Mouse (Mus musculus): Measurements from ENCODE around the gene Wfs1. TPM values are rescaled to one million over a fixed set of nuclear protein-coding genes. Genes with fewer than 3 reads are reported as not detected.
"Not testable (repeated sequence)": the region's sequence is repeated elsewhere in the genome, so short reads cannot be mapped to it uniquely, and the experiment has no call there.

Wfs1 gene
- polyA plus RNA-seq, 1 experiment from 2014 or later: 1.6 TPM

DNA sequence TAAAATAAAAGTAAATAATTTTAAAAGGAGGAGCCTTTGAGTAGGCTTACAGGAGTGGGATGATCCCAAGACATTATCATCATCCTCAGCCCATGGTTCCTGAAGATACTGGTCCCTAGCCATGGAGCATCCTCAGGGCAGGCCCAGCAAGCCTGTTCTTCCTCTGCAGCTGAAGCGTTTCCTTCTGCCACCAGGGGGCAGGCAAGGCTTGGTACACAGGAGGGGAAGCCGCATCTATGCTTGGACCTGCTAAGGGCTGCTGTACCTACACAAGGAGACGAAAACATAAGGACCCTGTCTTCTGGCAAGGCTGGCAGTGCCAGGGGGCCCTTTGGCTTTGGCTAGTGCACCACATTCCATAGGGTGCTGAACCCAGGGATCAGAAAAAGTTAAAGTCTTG lies 40.2 kb downstream of the Wfs1 start:
- no peak overlapping the region for H3K4me3 ChIP-seq (replicated peaks)
- no peaks in the 10 kb centered on the region for H3K27me3 ChIP-seq
- no peak overlapping the region for H3K9ac ChIP-seq
- no peak for ATAC-seq (ENCODE audit: insufficient read depth)
- no peaks in the 10 kb centered on the region for H3K4me1 ChIP-seq (replicated peaks)
- WGBS (ENCODE audit: insufficient replicate concordance): 8% methylated on average over 3 of the region's 3 CpGs
- no peak overlapping the region for H3K4me2 ChIP-seq
- no peaks in the 10 kb centered on the region for H3K36me3 ChIP-seq (replicated peaks)
- H3K27ac ChIP-seq (replicated peaks): no peak overlapping the region
- H3K9me3 ChIP-seq (replicated peaks): no peaks in the 10 kb centered on the region

DNA sequence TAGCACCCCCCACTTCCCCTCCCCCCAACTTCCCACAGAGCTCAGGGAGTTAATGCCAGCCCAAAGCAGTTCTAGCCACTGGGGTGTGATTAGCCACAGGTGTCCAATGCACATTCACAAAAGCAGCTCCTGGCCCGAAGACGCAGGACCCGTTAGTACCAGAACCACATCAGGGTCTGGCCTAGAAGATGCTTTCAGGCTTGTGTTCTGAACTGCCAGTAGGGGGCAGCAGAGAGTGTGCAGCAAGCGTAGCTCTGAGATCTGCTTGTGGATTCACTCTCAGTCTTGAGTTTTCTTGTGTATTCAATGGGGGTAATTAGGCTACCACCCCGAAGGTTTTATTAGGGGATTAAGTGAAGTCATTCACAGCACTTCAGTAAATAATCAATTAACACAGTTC lies 42.6 kb downstream of the Wfs1 start:
- WGBS (ENCODE audit: insufficient replicate concordance): 8% methylated on average over 5 of the region's 5 CpGs
- Histone ChIP-seq H3K27me3 (no peaks in the 10 kb centered on the region), H3K36me3 (replicated peaks) (no peaks in the 10 kb centered on the region), H3K4me3 (replicated peaks) (no peak overlapping the region), H3K27ac (replicated peaks) (no peak overlapping the region), H3K9me3 (replicated peaks) (no peaks in the 10 kb centered on the region), H3K4me1 (replicated peaks) (no peaks in the 10 kb centered on the region), H3K9ac (no peak overlapping the region), H3K4me2 (no peak overlapping the region)
- ATAC-seq (ENCODE audit: insufficient read depth): no peak

DNA sequence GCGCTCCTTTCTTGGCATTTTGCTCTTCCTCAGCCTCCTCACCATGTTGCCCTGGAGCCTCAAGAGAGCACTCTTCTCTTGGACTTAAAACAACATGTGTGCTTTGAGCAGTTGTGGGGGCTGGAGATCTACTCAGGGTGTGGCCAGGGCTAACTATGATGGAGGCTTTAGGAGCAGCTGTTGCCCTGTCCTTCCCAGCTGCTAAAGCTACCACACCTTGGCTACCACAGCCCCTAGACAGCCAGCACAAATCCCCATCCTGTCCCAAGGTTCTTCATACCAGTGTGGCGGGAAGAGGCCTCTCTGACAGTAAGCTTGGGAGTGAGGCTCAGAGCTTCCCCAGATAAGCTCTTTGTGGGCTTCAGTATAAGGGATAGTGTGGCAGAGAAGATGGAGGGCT lies 43.3 kb downstream of the Wfs1 start:
- Histone ChIP-seq H3K9ac (no peak overlapping the region), H3K27me3 (no peaks in the 10 kb centered on the region), H3K4me3 (replicated peaks) (no peak overlapping the region), H3K36me3 (replicated peaks) (no peaks in the 10 kb centered on the region), H3K9me3 (replicated peaks) (no peaks in the 10 kb centered on the region), H3K27ac (replicated peaks) (no peak overlapping the region), H3K4me1 (replicated peaks) (no peaks in the 10 kb centered on the region), H3K4me2 (no peak overlapping the region)
- ATAC-seq (ENCODE audit: insufficient read depth): no peak
- WGBS (ENCODE audit: insufficient replicate concordance): 47% methylated on average over 2 of the region's 2 CpGs

DNA sequence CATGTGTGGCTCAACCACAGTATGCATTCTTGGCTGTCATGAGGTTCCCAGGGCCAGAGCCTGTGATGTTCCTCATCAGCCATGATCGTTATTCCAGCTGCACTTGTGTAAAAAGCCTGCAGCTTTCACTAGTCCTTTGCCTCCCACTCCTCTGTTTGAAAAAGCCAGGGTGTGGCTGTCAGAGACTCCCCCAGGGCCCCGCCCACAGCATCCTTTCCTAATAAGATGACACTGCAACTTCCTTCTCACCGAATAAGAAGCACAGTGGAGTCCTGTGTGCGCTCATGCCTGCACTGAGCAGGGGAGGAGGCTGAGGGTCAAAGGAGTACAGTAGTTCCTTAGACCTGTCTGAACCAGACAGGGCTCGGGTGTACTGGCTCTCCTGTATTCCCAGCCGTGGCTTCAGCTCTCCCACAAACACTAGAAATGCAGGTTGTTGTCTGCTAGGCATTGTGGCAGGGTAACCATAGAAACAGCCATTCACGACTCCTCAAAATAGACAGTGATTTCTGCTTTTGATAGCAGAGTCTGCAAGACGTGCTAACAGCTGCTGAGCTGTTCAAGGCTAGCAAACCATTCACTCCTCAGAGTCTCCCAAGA lies 43.8 kb downstream of the Wfs1 start:
- Histone ChIP-seq H3K27ac (replicated peaks) (no peak overlapping the region), H3K36me3 (replicated peaks) (no peaks in the 10 kb centered on the region), H3K9me3 (replicated peaks) (no peaks in the 10 kb centered on the region), H3K4me3 (replicated peaks) (no peak overlapping the region), H3K4me1 (replicated peaks) (no peaks in the 10 kb centered on the region), H3K9ac (no peak overlapping the region), H3K27me3 (no peaks in the 10 kb centered on the region), H3K4me2 (no peak overlapping the region)
- ATAC-seq (ENCODE audit: insufficient read depth): no peak
- WGBS (ENCODE audit: insufficient replicate concordance): 27% methylated on average over 8 of the region's 8 CpGs

DNA sequence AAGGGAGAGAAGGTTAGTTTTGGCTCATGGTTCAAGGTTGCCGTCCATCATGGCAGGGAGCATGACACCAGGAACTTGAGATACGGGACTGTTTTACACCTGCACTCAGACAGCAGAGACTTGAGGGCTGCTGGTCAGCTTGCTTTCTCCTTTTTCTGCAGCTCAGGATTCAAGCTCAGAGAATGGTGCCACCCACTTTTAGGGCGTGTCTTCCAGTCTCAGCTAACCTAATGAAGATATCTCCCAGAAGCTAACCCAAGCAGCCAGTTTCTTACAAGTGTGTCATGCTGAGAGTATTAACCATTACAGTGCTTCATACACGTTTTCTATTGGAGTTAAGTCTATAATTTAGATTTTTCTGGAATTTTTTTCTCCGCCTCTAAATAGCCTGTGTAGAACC lies 44.5 kb downstream of the Wfs1 start:
- WGBS (ENCODE audit: insufficient replicate concordance): 43% methylated on average over 5 of the region's 5 CpGs

DNA sequence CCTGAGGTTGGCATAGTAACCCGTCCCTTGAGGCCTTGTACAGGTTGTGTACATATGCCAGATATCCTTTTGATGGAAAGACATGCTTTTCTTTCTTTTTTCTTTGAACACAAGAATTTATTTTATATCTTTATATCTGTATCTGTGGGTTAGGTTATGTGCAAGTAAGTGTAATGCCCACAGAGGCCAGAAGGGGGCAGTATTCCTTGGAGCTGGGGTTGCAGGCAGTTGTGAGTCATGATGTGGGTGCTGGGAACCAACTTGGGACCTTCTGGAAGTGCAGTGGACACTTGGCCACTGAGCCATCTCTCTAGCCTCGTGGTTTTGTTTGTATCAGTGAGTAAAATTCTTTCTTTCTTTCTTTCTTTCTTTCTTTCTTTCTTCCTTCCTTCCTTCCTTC lies 46.6 kb downstream of the Wfs1 start:
- H3K4me1 ChIP-seq (replicated peaks): no peaks in the 10 kb centered on the region
- no peaks in the 10 kb centered on the region for H3K27me3 ChIP-seq
- 53% methylated on average over 2 of the region's 2 CpGs for WGBS (ENCODE audit: insufficient replicate concordance)
- no peak overlapping the region for H3K4me2 ChIP-seq
- H3K9me3 ChIP-seq (replicated peaks): no peaks in the 10 kb centered on the region
- H3K36me3 ChIP-seq (replicated peaks): no peaks in the 10 kb centered on the region
- H3K27ac ChIP-seq (replicated peaks): no peak overlapping the region
- no peak overlapping the region for H3K4me3 ChIP-seq (replicated peaks)
- no peak overlapping the region for H3K9ac ChIP-seq
- no peak for ATAC-seq (ENCODE audit: insufficient read depth)

More for the DNA sequence above, 44.5 kb downstream of the Wfs1 start:
- H3K9ac ChIP-seq: no peak overlapping the region
- no peaks in the 10 kb centered on the region for H3K4me1 ChIP-seq (replicated peaks)
- H3K4me2 ChIP-seq: no peak overlapping the region
- no peaks in the 10 kb centered on the region for H3K36me3 ChIP-seq (replicated peaks)
- H3K27ac ChIP-seq (replicated peaks): no peak overlapping the region
- H3K27me3 ChIP-seq: no peaks in the 10 kb centered on the region
- ATAC-seq (ENCODE audit: insufficient read depth): no peak
- H3K9me3 ChIP-seq (replicated peaks): no peaks in the 10 kb centered on the region
- no peak overlapping the region for H3K4me3 ChIP-seq (replicated peaks)

DNA sequence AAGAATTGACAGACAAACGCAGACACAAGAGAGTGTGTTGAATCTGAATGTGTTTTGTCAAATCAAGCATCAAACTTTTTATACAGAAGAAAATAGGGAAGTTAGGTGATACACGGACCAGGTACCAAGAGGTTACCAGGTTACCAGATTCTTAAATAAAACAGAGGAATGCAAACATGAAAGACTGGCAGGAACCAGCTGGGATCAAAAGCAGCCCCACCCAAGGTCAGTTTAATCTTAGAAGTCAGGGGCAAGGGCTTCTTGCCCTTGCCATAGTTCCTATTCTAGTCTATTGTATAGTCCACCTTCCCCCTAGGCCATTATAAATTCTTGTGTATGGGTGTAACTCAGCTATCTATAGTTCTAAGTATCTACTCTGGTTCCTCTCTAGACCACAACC lies 50.0 kb downstream of the Wfs1 start:
- not testable (repeated sequence) for H3K4me2 ChIP-seq; H3K4me1 ChIP-seq (replicated peaks); H3K4me3 ChIP-seq (replicated peaks); H3K9ac ChIP-seq; H3K27me3 ChIP-seq; H3K36me3 ChIP-seq (replicated peaks); H3K27ac ChIP-seq (replicated peaks); H3K9me3 ChIP-seq (replicated peaks); ATAC-seq (ENCODE audit: insufficient read depth)
- WGBS (ENCODE audit: insufficient replicate concordance): 48% methylated on average over 2 of the region's 2 CpGs

DNA sequence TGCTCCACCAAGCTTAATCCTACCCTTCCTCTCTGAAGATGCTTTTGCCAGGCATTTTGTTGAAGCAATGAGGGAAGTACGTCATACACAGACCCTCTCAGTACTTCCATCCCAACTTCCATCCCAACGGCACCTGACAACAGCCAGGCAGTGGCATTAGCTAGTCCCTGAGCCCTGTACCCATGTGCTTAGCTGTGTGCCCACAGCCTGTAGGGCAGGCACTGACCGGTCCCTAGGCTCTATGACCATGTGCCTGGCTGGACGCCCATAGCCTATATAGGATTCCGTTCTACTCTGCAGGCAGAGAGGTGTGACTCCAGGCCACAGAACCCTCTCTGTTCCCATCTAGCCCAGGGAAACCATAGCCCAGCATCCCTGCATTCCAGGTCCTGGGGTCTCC lies 51.0 kb downstream of the Wfs1 start:
- 72% methylated on average over 5 of the region's 5 CpGs for WGBS (ENCODE audit: insufficient replicate concordance)
- H3K36me3 ChIP-seq (replicated peaks): no peaks in the 10 kb centered on the region
- no peak overlapping the region for H3K4me3 ChIP-seq (replicated peaks)
- H3K4me1 ChIP-seq (replicated peaks): no peaks in the 10 kb centered on the region
- H3K4me2 ChIP-seq: no peak overlapping the region
- H3K9ac ChIP-seq: no peak overlapping the region
- H3K27ac ChIP-seq (replicated peaks): no peak overlapping the region
- no peak for ATAC-seq (ENCODE audit: insufficient read depth)
- no peaks in the 10 kb centered on the region for H3K9me3 ChIP-seq (replicated peaks)
- H3K27me3 ChIP-seq: no peaks in the 10 kb centered on the region

DNA sequence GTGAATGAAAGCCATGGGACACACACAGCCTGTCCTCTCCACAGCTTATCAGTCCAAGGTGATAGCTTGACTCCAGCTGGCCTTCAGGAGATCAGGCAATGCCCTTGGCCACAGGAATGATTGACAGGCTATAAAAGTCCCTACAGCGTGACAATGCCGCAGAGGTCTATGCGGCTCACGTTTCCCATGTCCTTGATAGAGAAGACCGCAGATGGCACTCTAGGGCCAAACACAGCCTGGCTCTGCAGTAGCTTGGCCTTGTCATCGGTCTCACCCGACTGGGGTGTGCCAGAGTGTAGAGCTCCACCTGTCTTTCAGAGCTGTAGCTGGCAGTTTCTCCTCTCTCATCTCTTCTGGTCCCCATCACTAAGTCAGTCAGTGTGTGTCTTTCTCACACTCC lies 52.5 kb downstream of the Wfs1 start:
- ATAC-seq (ENCODE audit: insufficient read depth): no peak

DNA sequence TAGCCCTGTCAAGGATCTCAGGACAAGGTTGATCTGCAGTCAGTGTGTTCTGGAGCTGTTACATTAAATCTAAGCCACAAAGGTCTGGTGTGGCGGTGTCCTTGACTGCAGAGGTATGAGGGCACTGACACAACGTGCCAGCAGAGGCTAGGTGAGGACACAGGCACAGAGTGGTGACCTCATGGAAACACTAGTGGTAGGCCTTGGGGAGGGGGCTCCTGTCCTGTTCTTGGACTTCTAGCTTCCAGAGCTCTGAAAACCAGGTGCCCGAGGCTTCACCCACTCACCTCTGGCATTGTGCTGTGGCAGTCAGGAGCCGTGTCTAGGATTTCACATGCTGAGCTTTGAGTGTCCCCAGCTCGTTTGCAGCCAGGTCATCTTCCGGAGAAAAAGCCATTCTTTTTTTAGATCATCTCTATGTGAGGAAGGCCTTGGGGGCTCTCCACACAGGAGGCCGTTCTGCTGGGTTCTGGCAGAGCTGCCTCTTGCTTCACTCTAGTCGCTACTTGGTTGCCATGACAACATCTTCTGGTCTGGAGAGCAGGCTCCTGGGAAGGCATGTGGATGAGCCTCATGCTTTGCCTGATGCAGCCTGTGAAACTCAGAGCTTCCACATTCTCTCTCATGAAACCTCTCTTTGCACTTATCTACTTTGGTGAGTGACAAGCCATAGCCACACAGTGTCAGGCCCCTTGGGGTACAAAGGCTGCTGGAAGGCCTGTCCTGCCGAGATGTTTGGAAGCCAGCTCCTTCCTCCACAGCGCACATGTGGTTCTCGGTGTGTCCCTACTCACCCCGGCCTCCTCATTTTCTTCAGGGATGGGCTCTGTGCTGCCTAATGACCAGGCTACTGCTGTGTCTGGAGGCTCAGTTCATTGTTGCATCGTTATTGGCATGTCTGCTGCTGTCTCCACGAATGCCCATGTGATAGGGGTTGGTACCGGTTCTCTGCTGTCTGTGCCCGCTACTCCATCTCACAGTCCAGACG lies 53.2 kb downstream of the Wfs1 start:
- no peak for ATAC-seq (ENCODE audit: insufficient read depth)
- no peak overlapping the region for H3K9ac ChIP-seq
- H3K9me3 ChIP-seq (replicated peaks): no peaks in the 10 kb centered on the region
- H3K4me1 ChIP-seq (replicated peaks): no peaks in the 10 kb centered on the region
- no peaks in the 10 kb centered on the region for H3K27me3 ChIP-seq
- no peak overlapping the region for H3K4me2 ChIP-seq
- H3K36me3 ChIP-seq (replicated peaks): no peaks in the 10 kb centered on the region
- no peak overlapping the region for H3K4me3 ChIP-seq (replicated peaks)
- 54% methylated on average over 17 of the region's 17 CpGs for WGBS (ENCODE audit: insufficient replicate concordance)
- no peak overlapping the region for H3K27ac ChIP-seq (replicated peaks)

More for the DNA sequence above, 52.5 kb downstream of the Wfs1 start:
- Histone ChIP-seq H3K4me3 (replicated peaks) (no peak overlapping the region), H3K4me2 (no peak overlapping the region), H3K9me3 (replicated peaks) (no peaks in the 10 kb centered on the region), H3K27me3 (no peaks in the 10 kb centered on the region), H3K36me3 (replicated peaks) (no peaks in the 10 kb centered on the region), H3K27ac (replicated peaks) (no peak overlapping the region), H3K9ac (no peak overlapping the region), H3K4me1 (replicated peaks) (no peaks in the 10 kb centered on the region)
- WGBS (ENCODE audit: insufficient replicate concordance): 64% methylated on average over 7 of the region's 7 CpGs

DNA sequence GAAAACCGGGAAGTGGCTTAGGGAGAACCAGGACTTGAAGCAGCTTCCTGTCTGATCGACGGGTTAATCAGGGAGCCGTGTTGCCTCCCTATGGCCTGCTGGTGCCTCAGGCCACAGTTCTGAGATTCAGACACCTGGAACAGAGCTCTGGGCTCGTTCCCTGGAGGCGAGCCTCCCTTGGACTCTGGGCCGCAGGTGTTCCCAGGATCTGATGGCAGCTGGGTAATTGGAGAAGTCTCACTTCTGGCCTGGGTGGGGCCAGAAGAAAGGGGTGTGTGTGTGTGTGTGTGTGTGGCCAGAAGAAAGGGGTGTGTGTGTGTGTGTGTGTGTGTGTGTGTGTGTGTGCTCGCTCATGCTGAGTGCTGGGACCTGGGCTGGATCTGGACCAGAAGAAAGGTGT lies 55.6 kb downstream of the Wfs1 start:
- WGBS (ENCODE audit: insufficient replicate concordance): 49% methylated on average over 8 of the region's 8 CpGs
- no peak for ATAC-seq (ENCODE audit: insufficient read depth)

More for the DNA sequence above, 55.6 kb downstream of the Wfs1 start:
- no peak overlapping the region for H3K9ac ChIP-seq
- no peak overlapping the region for H3K27ac ChIP-seq (replicated peaks)
- no peaks in the 10 kb centered on the region for H3K36me3 ChIP-seq (replicated peaks)
- no peaks in the 10 kb centered on the region for H3K9me3 ChIP-seq (replicated peaks)
- no peaks in the 10 kb centered on the region for H3K27me3 ChIP-seq
- H3K4me1 ChIP-seq (replicated peaks): no peaks in the 10 kb centered on the region
- no peak overlapping the region for H3K4me2 ChIP-seq
- no peak overlapping the region for H3K4me3 ChIP-seq (replicated peaks)

All from liver, embryonic 15.5 days (tissue).